Mouse (Mus musculus) stomach, postnatal 0 days (tissue): ENCODE results near the gene Zranb2.

Source experiments
- CTCF ChIP-seq: IDR thresholded peaks from 2 replicates; pipeline ENCODE4 v1.5.1; 2016; ENCODE audit warnings: antibody characterized with exemption, low read depth, mild to moderate bottlenecking, moderate library complexity
- EP300 ChIP-seq: optimal IDR thresholded peaks from 2 replicates; pipeline ENCODE3; 2016; ENCODE audit warnings: antibody characterized with exemption

- TF ChIP-seq CTCF (no peak), EP300 (no peak)
Measured at GRCm38 (mm10) chr3:157579376-157579775, 45.4 kb downstream of the Zranb2 start.
